Mouse (Mus musculus): Measurements from ENCODE around the gene S100a10.
"Not testable (repeated sequence)": the region's sequence is repeated elsewhere in the genome, so short reads cannot be mapped to it uniquely, and the experiment has no call there.

S100a10 gene

DNA sequence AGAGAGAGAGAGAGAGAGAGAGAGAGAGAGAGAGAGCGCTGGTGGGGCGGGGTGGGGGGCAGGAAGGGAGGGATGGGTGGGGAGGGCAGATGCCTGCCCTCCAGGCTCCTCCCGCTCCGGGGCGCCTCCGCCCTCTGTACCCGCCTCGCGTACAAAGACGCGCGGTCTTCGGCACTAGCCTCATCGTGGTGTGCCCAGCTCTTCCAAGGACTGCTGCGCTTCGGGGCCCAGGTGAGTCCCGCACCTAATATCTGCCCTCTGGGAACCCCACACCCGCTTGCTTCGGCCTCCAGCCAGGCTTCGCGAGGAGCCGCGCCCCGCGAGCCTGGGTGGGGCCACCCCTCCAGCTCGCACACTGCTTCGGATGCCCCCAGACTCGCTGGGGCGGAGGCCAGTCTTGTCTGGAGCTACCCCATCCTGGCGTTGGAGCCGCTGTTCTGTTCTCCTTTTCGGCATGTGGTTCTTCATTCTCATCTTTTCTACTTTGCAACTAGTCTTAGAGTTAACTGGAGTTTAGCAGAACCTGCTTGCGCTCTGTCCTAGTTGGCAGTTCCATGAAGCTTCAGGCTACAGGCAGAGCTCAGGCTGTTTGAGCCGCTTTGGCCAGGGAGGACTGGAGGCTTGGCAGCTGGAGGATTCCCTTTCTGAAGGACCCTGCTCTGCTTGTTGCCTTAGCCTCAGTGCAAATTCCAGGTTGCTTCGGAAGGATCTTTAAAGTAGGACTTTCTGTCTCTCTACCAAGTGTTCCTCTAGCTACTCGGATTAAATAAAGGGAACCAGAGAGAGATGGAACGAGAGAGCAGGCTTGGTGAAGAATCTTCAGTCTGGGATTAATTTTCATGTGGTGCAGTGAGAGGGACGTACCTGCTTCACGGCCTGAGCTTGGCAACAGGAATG, at the start of gene S100a10:
Gene S100a10, plus strand, starts transcription at position 100 of the 897 bp plus-strand sequence.
- DNase-seq (ENCODE audit: low read depth, low spot score): no peak

GRCm38 (mm10) chr3:93505960-93506863, 48.7 kb upstream of the S100a10 start:
- no peak for DNase-seq (ENCODE audit: low read depth, low spot score)

DNA sequence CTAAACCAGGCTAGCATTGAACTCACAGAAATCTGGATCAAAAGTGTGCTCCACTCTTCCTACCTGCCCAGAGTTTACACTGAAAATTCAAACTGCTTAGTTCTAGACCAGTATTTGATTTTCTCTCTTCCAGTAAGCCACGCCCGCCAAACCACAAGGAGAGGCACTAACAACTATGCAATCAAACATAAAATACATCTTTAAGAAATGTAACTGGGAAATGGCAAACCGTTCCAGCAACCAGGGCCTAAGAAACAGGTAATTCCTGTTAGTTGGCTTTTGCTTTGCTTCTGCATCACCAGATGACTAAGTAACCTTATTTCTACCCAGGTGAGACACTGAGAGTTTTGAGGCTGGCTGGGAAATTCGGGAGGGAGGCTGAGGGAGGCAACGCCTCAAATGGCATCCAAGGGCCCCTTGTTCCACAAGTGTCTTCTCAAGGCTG, 48.0 kb upstream of the S100a10 start:
- DNase-seq (ENCODE audit: low read depth, low spot score): no peak

DNA sequence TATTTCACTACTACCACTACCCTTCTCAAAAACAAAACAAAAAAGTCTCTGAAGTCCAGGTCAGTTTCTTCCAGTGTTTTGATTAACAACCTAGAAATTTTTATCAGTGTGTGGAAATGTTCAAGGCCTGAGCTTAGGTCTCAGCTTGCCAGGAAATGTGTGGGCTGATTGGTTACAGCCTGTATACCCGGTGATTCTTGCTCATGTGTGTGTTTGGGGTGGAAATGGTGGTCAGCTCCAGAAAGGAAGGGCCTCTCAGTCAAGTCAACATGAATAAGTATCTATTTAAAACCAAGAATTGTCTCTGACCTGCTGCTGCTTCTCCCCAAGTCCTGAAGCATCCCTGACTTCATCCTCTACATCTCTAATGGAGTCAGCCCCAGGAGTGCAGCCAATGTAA, 45.6 kb upstream of the S100a10 start:
- DNase-seq (ENCODE audit: low read depth, low spot score): no peak

DNA sequence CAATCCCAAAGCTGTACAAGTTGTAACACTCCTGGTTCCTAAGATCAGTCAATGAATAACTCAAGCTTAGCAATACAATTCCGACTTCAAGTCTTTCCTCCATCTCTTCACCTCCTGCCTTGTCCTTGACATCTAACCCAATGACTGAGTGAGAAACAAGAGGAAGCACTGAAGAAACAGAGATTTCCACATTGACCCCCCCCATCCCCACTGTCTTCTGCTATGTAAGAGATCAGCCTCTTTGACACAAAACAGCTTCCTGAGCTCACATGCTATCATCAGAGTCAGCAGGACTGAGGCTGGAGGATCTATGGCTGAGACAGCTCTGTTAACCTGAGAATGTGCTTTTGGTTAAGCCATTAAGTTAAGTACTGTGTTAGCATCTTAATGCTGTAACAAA, 43.8 kb upstream of the S100a10 start:
- DNase-seq (ENCODE audit: low read depth, low spot score): no peak

DNA sequence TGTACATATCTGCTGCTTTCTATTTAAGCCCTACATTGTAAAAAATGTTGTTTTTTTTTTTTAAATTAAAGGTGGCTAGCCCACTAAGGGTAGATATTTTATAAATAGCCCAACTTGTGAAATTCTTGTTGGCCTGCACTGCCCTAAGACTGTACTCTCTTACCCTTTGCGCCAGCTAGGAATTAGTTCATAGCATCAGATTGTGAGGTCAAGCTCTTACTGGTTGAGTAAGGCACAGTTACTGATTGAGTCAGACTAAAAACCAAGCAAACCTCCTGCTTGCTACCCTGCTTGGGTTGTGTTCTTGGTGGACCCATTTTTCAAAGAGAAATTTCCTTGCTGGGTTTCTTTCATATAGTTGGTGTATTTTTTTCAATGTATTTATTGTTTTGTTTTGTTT, 43.1 kb upstream of the S100a10 start:
- DNase-seq (ENCODE audit: low read depth, low spot score): no peak

DNA sequence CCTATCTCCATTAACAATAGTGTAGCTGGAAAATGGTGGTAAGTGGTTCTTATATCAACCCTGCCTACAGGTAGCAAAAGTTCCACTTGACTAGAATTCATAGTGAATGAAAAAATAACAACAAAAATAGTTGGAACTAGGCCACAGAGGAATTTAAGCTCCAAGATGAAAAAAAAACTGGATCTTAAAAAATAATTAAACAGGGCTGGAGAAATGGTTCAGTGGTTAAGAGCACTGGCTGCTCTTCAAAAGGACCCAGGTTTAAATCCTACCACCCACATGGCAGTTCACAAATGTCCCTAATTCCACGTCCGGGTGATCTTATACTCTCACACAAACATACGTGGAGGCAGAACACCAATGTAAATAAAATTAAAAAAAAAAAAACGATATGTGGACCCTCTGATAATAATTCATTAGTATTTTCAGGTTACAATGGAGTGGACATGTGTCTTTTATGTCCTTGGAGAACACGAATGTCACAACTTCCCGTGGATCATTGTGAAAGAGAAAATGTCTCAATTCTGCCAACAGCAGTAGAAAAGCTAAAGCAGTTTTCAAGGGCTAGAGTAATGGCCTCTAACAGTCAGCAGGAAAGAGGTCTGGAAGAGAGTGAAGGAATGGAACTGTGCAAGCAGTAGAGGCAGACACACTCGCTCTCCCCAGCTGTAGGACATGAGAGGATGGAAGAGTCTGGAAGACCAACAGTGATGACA, 42.3 kb upstream of the S100a10 start:
- DNase-seq (ENCODE audit: low read depth, low spot score): no peak

- DNase-seq (ENCODE audit: low read depth, low spot score): no peak
Observed at GRCm38 (mm10) chr3:93514628-93515027, 40.3 kb upstream of the S100a10 start.

DNA sequence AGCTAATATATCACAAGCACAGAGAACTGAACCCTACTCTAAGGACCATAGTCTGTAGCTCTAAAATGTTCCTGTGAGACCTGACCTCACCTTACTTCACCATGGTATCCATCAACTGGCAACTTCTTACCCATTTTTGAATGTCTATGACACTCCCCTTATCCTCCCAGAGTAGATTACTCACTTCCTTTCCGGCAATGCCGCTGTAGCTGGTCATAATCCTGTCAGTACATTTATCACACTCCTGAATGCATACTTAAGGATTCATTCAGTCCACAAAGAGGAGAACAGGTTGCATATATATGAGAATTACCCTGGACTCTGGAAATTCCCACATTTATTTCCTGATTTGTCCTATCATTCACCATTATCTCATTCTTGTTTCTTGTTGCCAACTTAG, 37.5 kb upstream of the S100a10 start:
- no peak for DNase-seq (ENCODE audit: low read depth, low spot score)

GRCm38 (mm10) chr3:93519856-93520329, 35.0 kb upstream of the S100a10 start:
- no peak for DNase-seq (ENCODE audit: low read depth, low spot score)

DNA sequence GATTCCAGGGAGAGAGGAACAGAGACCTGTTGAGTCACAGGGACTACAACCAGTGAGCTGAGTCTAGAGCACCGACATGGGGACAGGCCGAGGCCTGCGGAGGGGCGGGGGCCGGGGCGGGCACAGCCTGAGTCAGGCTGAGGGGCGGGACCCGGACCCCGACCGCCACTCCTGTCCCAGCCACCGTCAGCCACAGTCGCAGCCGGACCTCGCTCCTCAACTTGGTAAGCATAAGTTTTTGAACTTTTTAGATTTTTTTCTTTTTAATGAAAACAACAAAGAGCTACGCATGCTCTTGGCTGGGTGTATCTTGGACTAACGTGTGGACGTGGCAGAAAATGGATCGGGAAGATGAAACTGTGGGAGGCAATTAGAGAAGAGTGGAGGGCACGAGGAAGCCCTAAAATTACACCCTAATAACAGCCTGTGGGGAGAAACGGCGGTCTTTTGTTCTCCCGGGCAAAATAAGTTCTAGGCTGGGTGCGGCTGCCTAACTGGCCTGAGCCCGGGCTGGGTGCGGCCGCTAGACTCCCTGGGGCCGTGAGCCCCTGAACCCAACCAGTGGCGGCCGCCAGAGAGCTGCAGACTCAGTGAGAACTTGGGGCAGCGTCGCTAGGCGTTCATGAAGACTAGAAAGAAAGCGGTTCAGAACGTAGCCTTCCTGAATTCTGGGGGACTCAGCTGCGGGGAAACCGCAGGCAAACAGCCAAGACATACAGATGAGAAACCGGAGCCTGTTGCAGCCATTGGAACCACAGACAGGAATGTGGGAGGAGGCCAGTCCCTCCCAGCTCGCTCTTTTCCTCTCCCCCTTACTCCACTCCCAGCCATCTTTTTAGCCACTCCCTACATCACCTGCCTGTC, 34.3 kb upstream of the S100a10 start, which contains the start of gene S100a11:
Gene S100a11, plus strand, starts transcription at position 159 of the 864 bp plus-strand sequence.
- DNase-seq (ENCODE audit: low read depth, low spot score): no peak

DNA sequence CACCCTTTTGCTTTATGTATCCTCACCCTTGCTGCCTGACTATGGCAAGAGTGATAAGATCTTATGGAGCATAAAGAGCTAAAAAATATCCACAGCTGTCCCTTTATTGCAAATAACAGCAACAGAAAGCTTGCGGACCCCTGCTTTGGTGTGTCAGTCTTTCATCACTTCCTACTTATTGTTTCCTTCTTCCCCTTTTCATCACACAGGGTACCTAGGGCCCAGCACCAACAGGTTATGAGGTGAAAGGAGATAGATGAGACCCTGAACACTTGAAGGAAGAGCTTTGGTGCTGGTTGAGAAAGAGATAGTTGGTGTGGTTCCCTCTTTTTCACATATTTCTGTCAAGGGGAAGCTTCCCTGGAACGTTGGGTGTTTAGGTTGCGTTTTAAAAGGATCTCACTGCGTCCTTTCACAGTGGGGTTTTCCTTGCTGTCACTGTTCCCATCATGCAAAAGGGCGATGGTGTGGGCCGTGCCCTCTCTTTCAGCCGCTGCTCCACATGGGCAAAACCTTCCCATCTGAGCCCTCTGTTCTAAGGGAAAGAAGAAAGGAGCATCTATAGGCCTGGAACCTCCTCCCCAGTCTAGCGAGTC, 33.3 kb upstream of the S100a10 start:
- DNase-seq (ENCODE audit: low read depth, low spot score): no peak

DNA sequence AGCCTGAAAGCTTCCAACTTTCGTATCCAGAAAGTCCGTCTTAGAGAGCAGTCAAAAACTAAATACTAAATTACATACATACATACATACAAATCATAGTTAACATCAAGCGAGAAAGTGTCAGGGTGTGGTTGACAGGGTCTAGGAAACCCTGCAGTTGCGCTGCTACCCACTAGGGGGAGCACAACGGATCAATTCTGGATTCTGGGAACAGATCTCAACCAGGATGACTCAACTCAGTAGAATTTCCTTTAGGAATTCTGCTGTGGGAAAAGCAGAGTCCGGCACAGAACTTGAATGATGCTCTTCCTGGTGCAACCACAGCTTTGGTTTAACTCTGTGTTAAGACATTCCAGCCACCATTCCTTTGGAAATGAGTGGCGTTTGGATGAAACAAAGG, 32.3 kb upstream of the S100a10 start:
- DNase-seq (ENCODE audit: low read depth, low spot score): no peak

- no peak for DNase-seq (ENCODE audit: low read depth, low spot score)
Observed at GRCm38 (mm10) chr3:93527300-93527699, 27.6 kb upstream of the S100a10 start.

GRCm38 (mm10) chr3:93528807-93529206, 26.1 kb upstream of the S100a10 start:
- no peak for DNase-seq (ENCODE audit: low read depth, low spot score)

GRCm38 (mm10) chr3:93537068-93537576, 17.8 kb upstream of the S100a10 start:
- DNase-seq (ENCODE audit: low read depth, low spot score): no peak

GRCm38 (mm10) chr3:93538486-93538885, 16.4 kb upstream of the S100a10 start:
- DNase-seq (ENCODE audit: low read depth, low spot score): no peak

GRCm38 (mm10) chr3:93541501-93541900, 13.4 kb upstream of the S100a10 start:
- no peak for DNase-seq (ENCODE audit: low read depth, low spot score)

GRCm38 (mm10) chr3:93544170-93544569, 10.7 kb upstream of the S100a10 start:
- DNase-seq (ENCODE audit: low read depth, low spot score): not testable (repeated sequence)

DNA sequence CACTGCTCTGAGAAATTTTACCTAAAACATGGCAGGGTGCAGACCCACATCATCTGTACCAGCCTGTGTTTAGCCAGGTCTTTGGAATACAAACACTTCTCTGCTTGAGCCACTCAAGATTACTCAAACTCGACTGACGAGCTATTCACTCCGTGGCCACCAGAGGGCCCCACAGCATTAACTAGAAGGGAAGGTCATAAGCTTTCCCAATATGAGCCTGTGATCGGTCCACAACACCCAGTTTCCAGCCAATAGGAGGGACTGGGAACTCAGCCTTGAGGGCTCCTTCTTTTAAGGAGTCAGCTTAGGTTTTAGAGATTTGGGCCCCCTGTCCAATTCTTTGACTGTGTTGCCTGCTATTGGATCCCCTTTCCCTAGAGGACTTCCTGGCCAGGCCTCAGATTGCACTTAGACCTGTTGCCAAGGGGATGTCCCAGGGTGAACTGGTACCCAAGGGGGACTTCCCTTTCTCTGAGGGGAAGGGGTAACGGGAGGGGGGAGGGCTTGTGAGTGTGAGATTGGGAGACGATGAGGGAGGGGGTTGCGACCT, 7.7 kb upstream of the S100a10 start:
- no peak for DNase-seq (ENCODE audit: low read depth, low spot score)

Measured in telencephalon, adult 2 months (tissue).